Mouse (Mus musculus): Measurements from ENCODE around the gene Podxl2. TPM values are rescaled to one million over a fixed set of nuclear protein-coding genes. Genes with fewer than 3 reads are reported as not detected.

The Podxl2 gene
- 9.1 and 10.7 TPM in 2 replicates for polyA plus RNA-seq (2014; fragmentation: Nextera tagmentation; extraction: Ambion mirVana)

DNA sequence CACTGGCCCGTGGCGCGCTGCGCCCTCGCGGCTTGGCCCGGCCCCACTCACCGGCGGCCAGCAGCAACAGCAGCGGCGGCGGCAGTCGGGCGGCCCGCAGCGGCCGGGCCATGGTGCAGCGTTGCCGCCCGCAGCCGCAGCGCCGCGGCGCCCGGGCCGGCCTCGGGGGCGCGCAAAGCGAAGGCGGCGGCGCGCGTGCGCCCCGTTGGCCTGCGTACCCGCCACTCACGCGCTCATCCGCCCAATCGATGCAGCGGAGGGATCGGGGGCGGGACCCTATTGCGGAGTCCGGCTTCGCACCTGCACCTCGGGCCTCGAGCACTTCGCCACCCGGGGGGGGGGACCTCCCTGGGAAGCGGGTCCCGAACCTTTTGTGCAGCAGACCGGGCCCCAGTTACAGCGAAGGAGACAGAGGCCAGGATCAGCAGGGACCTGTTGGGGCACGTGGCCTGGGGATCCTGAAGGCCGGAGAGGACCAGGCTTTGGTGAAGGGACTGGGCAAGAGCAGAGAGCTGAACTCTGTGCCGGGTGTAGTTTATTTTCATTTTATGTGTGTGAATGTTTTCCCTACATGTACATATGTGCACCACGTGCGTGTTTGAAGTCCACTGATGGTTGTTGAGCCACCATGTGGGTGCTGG, at the start of gene Podxl2:
Gene Podxl2, minus strand, starts transcription at position 177 of the 641 bp plus-strand sequence.
- WGBS: 6% methylated on average over 55 of the region's 63 CpGs
- ATAC-seq (replicated peaks; ENCODE audit: low FRiP score) (peak; percentile 11; the same call in 1 of the 2 replicates), DNase-seq (ENCODE audit: low spot score) (peak; percentile 63)
- peaks cover 52% of the 10 kb centered on the region for H3K27me3 ChIP-seq (replicated peaks; ENCODE audit: control insufficient read depth, insufficient read depth, low read length)
- H3K4me2 ChIP-seq: peak within 1 kb of the TSS; percentile 89
- peak within 1 kb of the TSS; percentile 66 for H3K4me3 ChIP-seq (ENCODE audit: low read depth, low read length)
- H3K4me1 ChIP-seq (replicated peaks; ENCODE audit: control insufficient read depth, insufficient read depth, low read length): no peaks in the 10 kb centered on the region; the same call in 1 of the 2 replicates
- 0 out of 2 replicates have a peak, but pooled peaks cover 2% of the 10 kb centered on the region for H3K9me3 ChIP-seq (ENCODE audit: control insufficient read depth, low read length)
- peak within 1 kb of the TSS; percentile 58; the same call in 1 of the 2 replicates for H3K9ac ChIP-seq (ENCODE audit: low read depth, low read length)
- no peak within 1 kb of the TSS for H3K27ac ChIP-seq (ENCODE audit: low read depth, low read length)
- no peaks in the 10 kb centered on the region for H3K36me3 ChIP-seq (ENCODE audit: control insufficient read depth, insufficient read depth, low read length)

DNA sequence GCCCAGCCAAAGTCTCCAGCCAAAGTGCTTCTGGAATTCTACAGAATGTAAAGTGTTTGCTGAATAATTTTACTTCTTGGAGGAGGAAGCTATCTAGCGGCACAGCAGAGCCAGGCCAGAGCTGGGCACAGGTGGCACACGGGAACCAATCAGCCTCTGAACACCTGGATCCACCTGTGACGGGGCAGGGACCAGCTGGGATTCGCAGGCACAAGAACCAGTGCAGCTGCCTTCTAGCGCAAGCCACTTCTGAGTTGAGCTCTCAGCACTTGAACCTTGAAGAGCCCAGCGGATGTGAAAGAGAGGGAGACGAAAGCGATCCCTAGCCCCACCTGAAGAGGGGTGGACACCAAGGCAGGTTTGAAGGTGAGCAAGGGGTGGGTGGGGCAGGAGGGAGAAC, 44.0 kb upstream of the Podxl2 start:
- no peak overlapping the region for H3K4me2 ChIP-seq
- no peaks in the 10 kb centered on the region for H3K9me3 ChIP-seq (ENCODE audit: control insufficient read depth, low read length)
- no peak overlapping the region for H3K4me3 ChIP-seq (ENCODE audit: low read depth, low read length)
- 77% methylated on average over 8 of the region's 8 CpGs for WGBS
- peaks cover 17% of the 10 kb centered on the region for H3K4me1 ChIP-seq (replicated peaks; ENCODE audit: control insufficient read depth, insufficient read depth, low read length)
- no peaks in the 10 kb centered on the region for H3K27me3 ChIP-seq (replicated peaks; ENCODE audit: control insufficient read depth, insufficient read depth, low read length)
- DNase-seq (ENCODE audit: low spot score): no peak
- H3K9ac ChIP-seq (ENCODE audit: low read depth, low read length): no peak overlapping the region
- no peak overlapping the region for H3K27ac ChIP-seq (ENCODE audit: low read depth, low read length)
- no peaks in the 10 kb centered on the region for H3K36me3 ChIP-seq (ENCODE audit: control insufficient read depth, insufficient read depth, low read length)
- ATAC-seq (replicated peaks; ENCODE audit: low FRiP score): no peak

DNA sequence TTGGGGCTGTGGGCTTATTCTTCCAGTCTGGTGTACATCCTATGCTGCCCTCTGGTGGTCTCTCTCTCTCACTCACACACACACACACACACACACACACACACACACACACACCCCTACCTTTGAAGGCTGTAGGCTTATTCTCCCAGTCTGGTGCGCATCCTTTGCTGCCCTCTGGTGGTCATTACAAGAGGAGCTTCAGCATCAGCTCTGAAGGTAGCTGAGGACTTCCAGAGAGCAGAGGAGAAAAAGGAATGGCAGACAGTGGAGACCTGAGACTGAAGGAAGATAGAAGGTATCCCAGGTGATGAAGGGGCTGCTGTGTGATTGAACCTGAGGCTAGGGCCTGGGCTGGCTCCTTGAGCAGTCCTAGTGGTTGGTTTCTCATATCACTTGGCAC, 41.3 kb upstream of the Podxl2 start:
- ATAC-seq (replicated peaks; ENCODE audit: low FRiP score): peak; percentile 48
- Histone ChIP-seq H3K4me2 (peak overlapping the region; percentile 22; the same call in 1 of the 2 replicates), H3K4me3 (ENCODE audit: low read depth, low read length) (no peak overlapping the region), H3K27me3 (replicated peaks; ENCODE audit: control insufficient read depth, insufficient read depth, low read length) (no peaks in the 10 kb centered on the region), H3K36me3 (ENCODE audit: control insufficient read depth, insufficient read depth, low read length) (peaks cover 6% of the 10 kb centered on the region; the same call in 1 of the 2 replicates), H3K4me1 (replicated peaks; ENCODE audit: control insufficient read depth, insufficient read depth, low read length) (peaks cover 20% of the 10 kb centered on the region), H3K27ac (ENCODE audit: low read depth, low read length) (peak overlapping the region; percentile 86), H3K9me3 (ENCODE audit: control insufficient read depth, low read length) (no peaks in the 10 kb centered on the region), H3K9ac (ENCODE audit: low read depth, low read length) (peak overlapping the region; percentile 42)
- DNase-seq (ENCODE audit: low spot score): no peak
- WGBS: 75% methylated on average over 1 of the region's 1 CpGs

DNA sequence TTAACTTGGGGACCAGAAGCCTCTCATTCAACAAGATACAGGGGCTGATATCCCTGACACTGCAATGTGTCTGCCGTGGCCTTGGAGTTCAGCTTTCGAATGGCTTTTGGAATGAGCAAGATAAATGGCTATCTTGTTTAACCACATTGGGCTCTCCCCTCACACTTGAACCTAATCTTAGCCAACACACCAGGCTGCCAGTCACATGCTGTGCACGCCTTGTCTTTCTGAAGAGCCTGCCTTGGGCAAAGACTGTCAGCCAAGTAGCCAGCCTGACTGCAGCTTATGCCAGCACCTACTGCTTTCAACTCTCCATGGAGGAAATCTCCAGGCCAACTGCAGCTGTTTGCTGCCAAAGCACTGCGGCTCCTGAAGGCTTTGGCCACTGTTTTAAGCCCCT, 40.7 kb upstream of the Podxl2 start:
- 40% methylated on average over 4 of the region's 4 CpGs for WGBS
- Histone ChIP-seq H3K36me3 (ENCODE audit: control insufficient read depth, insufficient read depth, low read length) (peaks cover 9% of the 10 kb centered on the region; the same call in 1 of the 2 replicates), H3K27ac (ENCODE audit: low read depth, low read length) (peak overlapping the region; percentile 86), H3K4me1 (replicated peaks; ENCODE audit: control insufficient read depth, insufficient read depth, low read length) (peaks cover 20% of the 10 kb centered on the region), H3K4me2 (peak overlapping the region; percentile 22), H3K9ac (ENCODE audit: low read depth, low read length) (peak overlapping the region; percentile 42), H3K27me3 (replicated peaks; ENCODE audit: control insufficient read depth, insufficient read depth, low read length) (no peaks in the 10 kb centered on the region), H3K4me3 (ENCODE audit: low read depth, low read length) (no peak overlapping the region), H3K9me3 (ENCODE audit: control insufficient read depth, low read length) (no peaks in the 10 kb centered on the region)
- DNase-seq (ENCODE audit: low spot score): peak; percentile 71
- ATAC-seq (replicated peaks; ENCODE audit: low FRiP score): peak; percentile 93

DNA sequence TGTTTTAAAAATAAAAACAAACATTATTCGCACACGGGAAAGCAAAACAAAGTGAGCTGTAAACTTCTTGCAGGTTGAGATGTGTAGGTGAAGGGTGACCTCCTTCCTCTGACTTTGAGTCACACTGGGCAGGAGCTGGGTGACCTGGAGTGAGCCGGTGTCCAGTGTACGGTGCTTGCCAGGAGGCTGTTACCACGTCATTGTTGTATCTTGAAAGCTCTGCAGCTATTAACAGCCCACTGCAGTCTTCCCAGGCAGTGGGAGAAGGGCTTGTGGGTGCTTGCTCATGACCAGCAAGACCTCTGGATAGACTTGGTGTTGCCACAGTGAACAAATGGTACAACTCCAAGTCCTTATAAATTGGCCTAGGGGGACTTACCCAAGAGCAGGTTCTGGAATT, 40.0 kb upstream of the Podxl2 start:
- H3K36me3 ChIP-seq (ENCODE audit: control insufficient read depth, insufficient read depth, low read length): peaks cover 12% of the 10 kb centered on the region; the same call in 1 of the 2 replicates
- no peak for ATAC-seq (replicated peaks; ENCODE audit: low FRiP score)
- H3K9me3 ChIP-seq (ENCODE audit: control insufficient read depth, low read length): no peaks in the 10 kb centered on the region
- 0 out of 2 replicates have a peak overlapping the region, but pooled peaks have one; percentile 7 for H3K9ac ChIP-seq (ENCODE audit: low read depth, low read length)
- H3K27me3 ChIP-seq (replicated peaks; ENCODE audit: control insufficient read depth, insufficient read depth, low read length): no peaks in the 10 kb centered on the region
- H3K4me1 ChIP-seq (replicated peaks; ENCODE audit: control insufficient read depth, insufficient read depth, low read length): peaks cover 20% of the 10 kb centered on the region
- peak overlapping the region; percentile 39 for H3K4me2 ChIP-seq
- WGBS: 67% methylated on average over 5 of the region's 5 CpGs
- DNase-seq (ENCODE audit: low spot score): no peak
- no peak overlapping the region for H3K4me3 ChIP-seq (ENCODE audit: low read depth, low read length)
- H3K27ac ChIP-seq (ENCODE audit: low read depth, low read length): peak overlapping the region; percentile 86

DNA sequence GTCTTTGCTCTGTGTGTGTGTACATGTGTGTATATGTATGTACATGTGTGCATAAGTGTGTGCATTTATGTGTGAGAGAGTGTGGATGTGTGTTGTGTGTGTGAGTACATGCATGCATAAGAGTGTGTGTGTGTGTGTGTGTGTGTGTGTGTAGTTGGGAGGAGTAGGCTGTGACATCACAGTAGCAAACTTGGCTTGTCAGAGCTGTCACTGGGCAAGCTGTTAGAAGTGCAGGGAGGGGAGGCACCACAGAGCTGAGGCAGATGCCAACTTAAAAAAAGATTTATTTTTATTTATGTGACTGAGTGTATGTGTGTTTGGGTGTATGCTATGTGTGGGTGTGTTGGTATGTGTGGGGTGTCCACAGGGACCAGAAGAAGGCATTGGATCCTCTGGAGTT, 38.6 kb upstream of the Podxl2 start:
- H3K4me1 ChIP-seq (replicated peaks; ENCODE audit: control insufficient read depth, insufficient read depth, low read length): peaks cover 20% of the 10 kb centered on the region
- H3K27me3 ChIP-seq (replicated peaks; ENCODE audit: control insufficient read depth, insufficient read depth, low read length): no peaks in the 10 kb centered on the region
- no peak overlapping the region for H3K9ac ChIP-seq (ENCODE audit: low read depth, low read length)

DNA sequence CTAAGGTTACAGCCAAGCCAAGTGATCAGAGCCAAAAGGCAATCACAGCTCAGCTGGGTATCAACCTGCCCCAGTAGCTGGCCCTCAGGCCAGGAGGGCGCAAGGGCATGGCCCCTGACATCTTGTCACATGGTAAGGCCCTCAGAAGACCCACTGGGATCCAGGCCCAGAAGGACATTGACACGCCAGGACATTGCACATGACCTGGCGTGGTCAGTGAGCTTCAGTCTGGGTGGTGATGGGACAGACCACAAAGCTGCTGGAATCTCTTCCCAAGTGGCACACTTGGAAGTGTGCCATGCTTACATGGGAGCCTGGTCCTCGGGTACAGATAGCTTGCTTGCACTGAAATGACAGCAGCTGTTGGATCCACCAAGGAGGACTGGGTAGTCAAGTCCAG, 38.2 kb upstream of the Podxl2 start:
- H3K4me1 ChIP-seq (replicated peaks; ENCODE audit: control insufficient read depth, insufficient read depth, low read length): peaks cover 20% of the 10 kb centered on the region
- H3K4me2 ChIP-seq: no peak overlapping the region
- ATAC-seq (replicated peaks; ENCODE audit: low FRiP score) (no peak), DNase-seq (ENCODE audit: low spot score) (no peak)
- H3K4me3 ChIP-seq (ENCODE audit: low read depth, low read length): no peak overlapping the region
- no peak overlapping the region for H3K9ac ChIP-seq (ENCODE audit: low read depth, low read length)
- 89% methylated on average over 4 of the region's 4 CpGs for WGBS
- H3K27me3 ChIP-seq (replicated peaks; ENCODE audit: control insufficient read depth, insufficient read depth, low read length): no peaks in the 10 kb centered on the region
- H3K27ac ChIP-seq (ENCODE audit: low read depth, low read length): no peak overlapping the region
- H3K36me3 ChIP-seq (ENCODE audit: control insufficient read depth, insufficient read depth, low read length): peaks cover 16% of the 10 kb centered on the region
- H3K9me3 ChIP-seq (ENCODE audit: control insufficient read depth, low read length): no peaks in the 10 kb centered on the region

More for the DNA sequence above, 38.6 kb upstream of the Podxl2 start:
- no peak overlapping the region for H3K4me2 ChIP-seq
- no peaks in the 10 kb centered on the region for H3K9me3 ChIP-seq (ENCODE audit: control insufficient read depth, low read length)
- no peak overlapping the region for H3K27ac ChIP-seq (ENCODE audit: low read depth, low read length)
- H3K36me3 ChIP-seq (ENCODE audit: control insufficient read depth, insufficient read depth, low read length): peaks cover 16% of the 10 kb centered on the region
- ATAC-seq (replicated peaks; ENCODE audit: low FRiP score) (no peak), DNase-seq (ENCODE audit: low spot score) (no peak)
- H3K4me3 ChIP-seq (ENCODE audit: low read depth, low read length): no peak overlapping the region

DNA sequence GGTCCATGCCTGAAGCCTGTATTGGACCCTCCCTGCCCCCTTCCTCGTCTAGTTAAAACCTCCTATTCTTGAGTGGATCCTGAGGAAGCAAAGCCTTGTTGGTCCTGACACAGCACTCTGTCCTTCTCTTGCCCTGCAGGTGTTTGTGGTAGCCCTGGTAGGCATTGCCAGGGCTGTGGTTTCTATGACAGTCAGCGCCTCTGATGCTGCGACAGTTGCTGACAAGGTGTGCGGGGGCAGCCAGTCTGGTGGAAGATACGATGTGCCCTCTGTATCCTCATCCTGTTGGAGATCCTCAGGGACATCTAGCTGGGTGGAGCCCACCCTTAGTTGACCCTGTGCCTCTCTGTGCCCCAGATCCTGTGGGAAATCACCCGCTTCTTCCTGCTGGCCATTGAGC, 34.3 kb upstream of the Podxl2 start:
- DNase-seq (ENCODE audit: low spot score) (no peak), ATAC-seq (replicated peaks; ENCODE audit: low FRiP score) (no peak)
- Histone ChIP-seq H3K4me2 (no peak overlapping the region), H3K9me3 (ENCODE audit: control insufficient read depth, low read length) (no peaks in the 10 kb centered on the region), H3K4me1 (replicated peaks; ENCODE audit: control insufficient read depth, insufficient read depth, low read length) (peaks cover 12% of the 10 kb centered on the region), H3K27ac (ENCODE audit: low read depth, low read length) (no peak overlapping the region), H3K9ac (ENCODE audit: low read depth, low read length) (no peak overlapping the region), H3K36me3 (ENCODE audit: control insufficient read depth, insufficient read depth, low read length) (peaks cover 16% of the 10 kb centered on the region), H3K27me3 (replicated peaks; ENCODE audit: control insufficient read depth, insufficient read depth, low read length) (no peaks in the 10 kb centered on the region), H3K4me3 (ENCODE audit: low read depth, low read length) (no peak overlapping the region)
- WGBS: 88% methylated on average over 6 of the region's 6 CpGs
